Mouse (Mus musculus): ENCODE data around the gene Mmp9. TPM values are rescaled to one million over a fixed set of nuclear protein-coding genes. Genes with fewer than 3 reads are reported as not detected.

The Mmp9 gene
- total RNA-seq (2012; rRNA removed): 5.8 and 7.0 TPM in 2 replicates

GRCm38 (mm10) chr2:164940140-164940830, at the start of gene Mmp9:
Gene Mmp9 (plus strand): TSS chr2:164940780.
- Histone ChIP-seq H3K36me3 (ENCODE audit: control insufficient read depth, insufficient read depth, low read length, poor library complexity, severe bottlenecking) (no peaks in the 10 kb centered on the region), H3K9ac (ENCODE audit: insufficient read depth, low read depth, low read length, poor library complexity, severe bottlenecking) (no peak within 1 kb of the TSS), H3K27ac (ENCODE audit: insufficient read depth, low read depth, low read length, poor library complexity, severe bottlenecking) (no peak within 1 kb of the TSS), H3K4me3 (ENCODE audit: insufficient read depth in 1 of 2, low read depth in 1 of 2, low read length in 2 of 2, poor library complexity in 1 of 2, severe bottlenecking in 1 of 2) (no peak within 1 kb of the TSS), H3K4me1 (ENCODE audit: control insufficient read depth in 2 of 2, insufficient read depth in 2 of 2, low read length in 2 of 2, poor library complexity in 1 of 2) (peaks cover 0 to 44% of the 10 kb centered on the region in 2 experiments; a peak in 2 of 4 replicates), H3K9me3 (ENCODE audit: control insufficient read depth, insufficient read depth, low read depth, low read length) (no peaks in the 10 kb centered on the region)
- in situ Hi-C loops (cut with MboI; ENCODE audit: low sequenced_read_pairs in 2 of 2, unreplicated experiment in 2 of 2): no loop called here
- TF ChIP-seq ZNF384 (IDR thresholded peaks at IDR 0.05; ENCODE audit: low read depth, low read length) (no peak), HCFC1 (IDR thresholded peaks at IDR 0.05; ENCODE audit: borderline replicate concordance, insufficient read depth, low read length) (no peak), CHD2 (IDR thresholded peaks at IDR 0.05; ENCODE audit: low read depth, low read length) (no peak), MAFK (IDR thresholded peaks at IDR 0.05; ENCODE audit: insufficient read depth, low read depth, low read length) (no peak), ZC3H11A (IDR thresholded peaks at IDR 0.05; ENCODE audit: borderline replicate concordance, low read depth, low read length) (no peak)
- no peak for DNase-seq (ENCODE audit: low read depth, low spot score)

- peaks cover 93% of the 10 kb centered on the region for H3K36me3 ChIP-seq (ENCODE audit: control insufficient read depth, insufficient read depth, low read length, poor library complexity, severe bottlenecking)
- no peak for DNase-seq (ENCODE audit: low read depth, low spot score)
These were observed 49.3 kb upstream of the Mmp9 start for GRCm38 (mm10) chr2:164891056-164891834.

GRCm38 (mm10) chr2:164891908-164892695, 48.5 kb upstream of the Mmp9 start:
- DNase-seq (ENCODE audit: low read depth, low spot score): no peak
- H3K36me3 ChIP-seq (ENCODE audit: control insufficient read depth, insufficient read depth, low read length, poor library complexity, severe bottlenecking): peaks cover 88% of the 10 kb centered on the region

More at GRCm38 (mm10) chr2:164891056-164891834, 49.3 kb upstream of the Mmp9 start:
- TF ChIP-seq ZC3H11A (IDR thresholded peaks at IDR 0.05; ENCODE audit: borderline replicate concordance, low read depth, low read length) (no peak), MAFK (IDR thresholded peaks at IDR 0.05; ENCODE audit: insufficient read depth, low read depth, low read length) (no peak)
- H3K4me1 ChIP-seq (ENCODE audit: control insufficient read depth in 2 of 2, insufficient read depth in 2 of 2, low read length in 2 of 2, poor library complexity in 1 of 2): peaks cover 1 to 3% of the 10 kb centered on the region in 2 experiments; a peak in 1 of 4 replicates
- H3K27ac ChIP-seq (ENCODE audit: insufficient read depth, low read depth, low read length, poor library complexity, severe bottlenecking): no peak overlapping the region
- in situ Hi-C loops (cut with MboI; ENCODE audit: low sequenced_read_pairs in 2 of 2, unreplicated experiment in 2 of 2): no loop called here
- H3K4me3 ChIP-seq (ENCODE audit: insufficient read depth in 1 of 2, low read depth in 1 of 2, low read length in 2 of 2, poor library complexity in 1 of 2, severe bottlenecking in 1 of 2): no peak overlapping the region
- H3K9ac ChIP-seq (ENCODE audit: insufficient read depth, low read depth, low read length, poor library complexity, severe bottlenecking): no peak overlapping the region
- no peaks in the 10 kb centered on the region for H3K9me3 ChIP-seq (ENCODE audit: control insufficient read depth, insufficient read depth, low read depth, low read length)

GRCm38 (mm10) chr2:164892696-164893216, 47.8 kb upstream of the Mmp9 start:
- Histone ChIP-seq H3K4me1 (ENCODE audit: control insufficient read depth in 2 of 2, insufficient read depth in 2 of 2, low read length in 2 of 2, poor library complexity in 1 of 2) (peaks cover 1 to 3% of the 10 kb centered on the region in 2 experiments; a peak in 1 of 4 replicates), H3K36me3 (ENCODE audit: control insufficient read depth, insufficient read depth, low read length, poor library complexity, severe bottlenecking) (peaks cover 87% of the 10 kb centered on the region), H3K27ac (ENCODE audit: insufficient read depth, low read depth, low read length, poor library complexity, severe bottlenecking) (no peak overlapping the region), H3K9me3 (ENCODE audit: control insufficient read depth, insufficient read depth, low read depth, low read length) (no peaks in the 10 kb centered on the region), H3K9ac (ENCODE audit: insufficient read depth, low read depth, low read length, poor library complexity, severe bottlenecking) (no peak overlapping the region), H3K4me3 (ENCODE audit: insufficient read depth in 1 of 2, low read depth in 1 of 2, low read length in 2 of 2, poor library complexity in 1 of 2, severe bottlenecking in 1 of 2) (no peak overlapping the region)
- no peak for DNase-seq (ENCODE audit: low read depth, low spot score)
- no peak for TF ChIP-seq ZNF384 (IDR thresholded peaks at IDR 0.05; ENCODE audit: low read depth, low read length)
- TF ChIP-seq CHD2 (IDR thresholded peaks at IDR 0.05; ENCODE audit: low read depth, low read length): no peak
- no peak for TF ChIP-seq HCFC1 (IDR thresholded peaks at IDR 0.05; ENCODE audit: borderline replicate concordance, insufficient read depth, low read length)
- TF ChIP-seq MAFK (IDR thresholded peaks at IDR 0.05; ENCODE audit: insufficient read depth, low read depth, low read length): no peak
- TF ChIP-seq ZC3H11A (IDR thresholded peaks at IDR 0.05; ENCODE audit: borderline replicate concordance, low read depth, low read length): no peak
- in situ Hi-C loops (cut with MboI; ENCODE audit: low sequenced_read_pairs in 2 of 2, unreplicated experiment in 2 of 2): no loop called here

More at GRCm38 (mm10) chr2:164891908-164892695, 48.5 kb upstream of the Mmp9 start:
- H3K4me3 ChIP-seq (ENCODE audit: insufficient read depth in 1 of 2, low read depth in 1 of 2, low read length in 2 of 2, poor library complexity in 1 of 2, severe bottlenecking in 1 of 2): no peak overlapping the region
- H3K9ac ChIP-seq (ENCODE audit: insufficient read depth, low read depth, low read length, poor library complexity, severe bottlenecking): no peak overlapping the region
- H3K27ac ChIP-seq (ENCODE audit: insufficient read depth, low read depth, low read length, poor library complexity, severe bottlenecking): peak overlapping the region; percentile 30; the same call in 1 of the 2 replicates
- no peaks in the 10 kb centered on the region for H3K9me3 ChIP-seq (ENCODE audit: control insufficient read depth, insufficient read depth, low read depth, low read length)
- H3K4me1 ChIP-seq (ENCODE audit: control insufficient read depth in 2 of 2, insufficient read depth in 2 of 2, low read length in 2 of 2, poor library complexity in 1 of 2): peaks cover 1 to 3% of the 10 kb centered on the region in 2 experiments; a peak in 1 of 4 replicates
- TF ChIP-seq ZNF384 (IDR thresholded peaks at IDR 0.05; ENCODE audit: low read depth, low read length): no peak
- TF ChIP-seq HCFC1 (IDR thresholded peaks at IDR 0.05; ENCODE audit: borderline replicate concordance, insufficient read depth, low read length): no peak
- TF ChIP-seq CHD2 (IDR thresholded peaks at IDR 0.05; ENCODE audit: low read depth, low read length): no peak
- TF ChIP-seq ZC3H11A (IDR thresholded peaks at IDR 0.05; ENCODE audit: borderline replicate concordance, low read depth, low read length): no peak
- no peak for TF ChIP-seq MAFK (IDR thresholded peaks at IDR 0.05; ENCODE audit: insufficient read depth, low read depth, low read length)
- in situ Hi-C loops (cut with MboI; ENCODE audit: low sequenced_read_pairs in 2 of 2, unreplicated experiment in 2 of 2): no loop called here
